Mouse (Mus musculus): ENCODE data around the gene Asgr2.

DNA sequence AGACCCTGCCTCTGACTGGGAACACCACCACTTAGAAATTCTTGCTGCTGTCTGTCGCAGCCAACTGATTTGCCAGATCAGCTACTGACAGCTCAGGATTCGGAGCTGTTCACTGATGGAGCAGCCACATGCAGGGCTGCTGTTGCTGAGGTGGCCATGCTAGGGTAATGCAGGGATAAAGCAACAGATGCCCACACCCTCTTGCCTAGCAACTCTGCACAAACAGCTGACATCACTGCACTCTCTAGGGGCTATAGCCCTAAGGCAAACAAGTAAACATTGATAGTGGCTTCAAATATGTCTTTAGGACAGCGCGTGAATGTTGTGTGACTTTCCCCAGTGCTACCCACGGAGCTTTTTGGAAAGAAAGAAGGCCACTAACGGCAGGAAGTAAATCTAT lies 13.3 kb upstream of the Asgr2 start:
- TF ChIP-seq POLR2A (IDR thresholded peaks at IDR 0.05; ENCODE audit: borderline replicate concordance, extremely low read depth, insufficient read depth, insufficient read length, poor library complexity, severe bottlenecking): no peak
- TF ChIP-seq CTCF (IDR thresholded peaks at IDR 0.05; ENCODE audit: borderline replicate concordance, extremely low read depth, insufficient read depth, insufficient read length): no peak

All from brain, embryonic 14.5 days (tissue).